Mouse (Mus musculus) urinary bladder, postnatal 14 days (tissue): Measurements from ENCODE around the gene Spin2e.
"Not testable (repeated sequence)": the region's sequence is repeated elsewhere in the genome, so short reads cannot be mapped to it uniquely, and the experiment has no call there.

Experiments used
- DNase-seq: peaks from one replicate; pipeline ENCODE4 v3.0.0; 2021; ENCODE audit warnings: low spot score

The Spin2e gene

DNA sequence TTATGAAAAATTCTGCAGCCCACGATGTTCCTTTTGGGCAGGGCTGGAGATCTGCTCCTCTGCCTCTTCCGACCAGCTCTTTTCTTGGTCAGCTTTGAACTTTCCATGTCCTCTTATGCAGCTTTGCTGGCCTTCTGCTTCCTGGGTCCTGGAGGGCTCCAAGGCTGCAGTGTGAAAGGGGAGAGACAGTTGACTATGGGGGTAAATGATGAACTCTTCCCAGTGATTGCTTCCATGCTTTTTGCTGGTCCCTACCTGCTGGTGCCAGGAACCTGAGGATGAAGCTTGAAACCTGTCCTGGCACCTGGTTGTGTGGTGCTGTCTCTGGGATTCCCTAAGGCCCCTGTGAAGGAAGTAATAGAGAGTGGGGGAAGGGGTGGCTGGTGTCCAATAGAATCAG, at the start of gene Spin2e:
Gene Spin2e, minus strand, starts transcription at position 101 of the 400 bp plus-strand sequence.
- not testable (repeated sequence) for DNase-seq

DNA sequence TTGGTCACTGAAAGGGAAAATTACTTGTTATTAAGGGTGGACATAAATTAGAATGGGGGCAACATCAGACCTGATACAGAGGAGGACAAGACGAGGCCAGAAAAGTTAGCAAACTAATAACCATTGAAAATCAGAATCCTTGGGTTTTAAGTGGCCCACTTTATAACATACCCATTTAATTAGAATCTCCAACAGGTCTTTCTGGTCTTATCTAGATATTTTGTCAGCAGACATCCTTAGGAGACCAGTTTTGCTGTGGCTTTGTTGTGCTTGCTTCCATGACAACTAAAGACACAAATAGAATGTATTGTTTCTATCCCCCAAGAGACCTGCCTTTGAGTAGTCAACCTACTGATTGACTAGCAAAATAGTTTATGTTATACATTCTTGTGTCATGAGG, 44.5 kb downstream of the Spin2e start, which contains the start of gene Gm21883:
Gene Gm21883, minus strand, starts transcription at position 101 of the 400 bp plus-strand sequence.
- not testable (repeated sequence) for DNase-seq
